Mouse (Mus musculus) testis, adult 2 months (tissue): ENCODE measurements around the gene Ccl22.

Experiments
- CTCF ChIP-seq: fragments of 200-500 bp; IDR thresholded peaks from 2 replicates; pipeline ENCODE4 v1.5.1; 2012; ENCODE audit warnings: low read depth, mild to moderate bottlenecking, inconsistent platforms, low read length, moderate library complexity; ENCODE audit not compliant: control insufficient read depth, insufficient read depth, insufficient replicate concordance
- POLR2A ChIP-seq: fragments of 200-500 bp; IDR thresholded peaks from 2 replicates; pipeline ENCODE4 v1.6.1; 2012; ENCODE audit warnings: low read depth, mild to moderate bottlenecking, inconsistent platforms, low read length, moderate library complexity; ENCODE audit not compliant: control insufficient read depth

- TF ChIP-seq POLR2A (no peak), CTCF (no peak)
These were observed 35.1 kb upstream of the Ccl22 start for GRCm38 (mm10) chr8:94710336-94710735.
